Mouse (Mus musculus) liver, embryonic 14.5 days (tissue): ENCODE results near the gene Gse1. TPM values are rescaled to one million over a fixed set of nuclear protein-coding genes. Genes with fewer than 3 reads are reported as not detected.

Experiments used
- ATAC-seq: fragments of 200-750 bp; cut with Nextera tagmentation; 2 replicates; pipeline ENCODE4 v1.8.0; 2017; ENCODE audit warnings: moderate number of reproducible peaks, mild to moderate bottlenecking, moderate library complexity; ENCODE audit not compliant: insufficient read depth
- DNase-seq, 3 experiments: peaks; one replicate each; pipeline ENCODE4 v3.0.0-alpha.2; 2012 to 2013; ENCODE audit warnings: low read depth in 3 of 3, low spot score in 3 of 3
- H3K27ac ChIP-seq: fragments of 300-500 bp; sonication (generic); 2 replicates; pipeline ENCODE4 v1.5.1; 2014; ENCODE audit warnings: moderate library complexity, mild to moderate bottlenecking, control low read depth, inconsistent platforms
- H3K27me3 ChIP-seq: fragments of 300-500 bp; sonication (generic); 2 replicates; pipeline ENCODE4 v1.6.1; 2014; ENCODE audit warnings: mild to moderate bottlenecking, low read length, moderate library complexity; ENCODE audit not compliant: control insufficient read depth, insufficient read depth
- H3K36me3 ChIP-seq: fragments of 300-500 bp; sonication (generic); replicated peaks from 2 replicates; pipeline ENCODE4 v1.6.1; 2014; ENCODE audit warnings: low read depth; ENCODE audit not compliant: control insufficient read depth, insufficient read depth
- H3K4me1 ChIP-seq, 2 experiments: fragments of 200-500 bp in 1 of 2; fragments of 300-500 bp in 1 of 2; sonication (generic) in 1 of 2; replicated peaks; 2 replicates each; pipeline ENCODE4 v1.6.1; 2012 to 2014; ENCODE audit warnings: antibody characterized with exemption in 1 of 2, inconsistent platforms in 1 of 2, low read length in 1 of 2; ENCODE audit not compliant: control insufficient read depth in 2 of 2, insufficient read depth in 2 of 2
- H3K4me2 ChIP-seq: fragments of 300-500 bp; sonication (generic); 2 replicates; pipeline ENCODE4 v1.6.1; 2014; ENCODE audit warnings: low read depth, mild to moderate bottlenecking, control low read depth, moderate library complexity
- H3K4me3 ChIP-seq, 2 experiments: fragments of 200-500 bp in 1 of 2; fragments of 300-500 bp in 1 of 2; sonication (generic) in 1 of 2; 2 replicates each; pipeline ENCODE4 v1.5.1; 2012 to 2014; ENCODE audit warnings: low read depth in 2 of 2, low read length in 2 of 2, mild to moderate bottlenecking in 2 of 2, control low read depth in 1 of 2, inconsistent platforms in 1 of 2, moderate library complexity in 1 of 2; ENCODE audit not compliant: insufficient read depth in 1 of 2
- H3K9ac ChIP-seq: fragments of 300-500 bp; sonication (generic); replicated peaks from 2 replicates; pipeline ENCODE4 v1.6.1; 2014; ENCODE audit warnings: mild to moderate bottlenecking, control low read depth, moderate library complexity
- H3K9me3 ChIP-seq: fragments of 300-500 bp; sonication (generic); 2 replicates; pipeline ENCODE4 v1.6.1; 2016; ENCODE audit warnings: low read length, mixed read lengths; ENCODE audit not compliant: control insufficient read depth
- CTCF ChIP-seq: IDR thresholded peaks from 2 replicates; pipeline ENCODE4 v1.5.1; 2016; ENCODE audit warnings: antibody characterized with exemption, low read depth, control low read depth
- EP300 ChIP-seq: IDR thresholded peaks from 2 replicates; pipeline ENCODE4 v1.6.1; 2016; ENCODE audit warnings: antibody characterized with exemption, low read depth
- WGBS: fragments of 180-500 bp; shearing (Covaris S2); extraction: QIAGEN DNeasy Blood & Tissue Kit; methylation state at CpG from one replicate; pipeline ENCODE4 v1.1.7; 2014; ENCODE audit not compliant: insufficient replicate concordance; 5-methylcytosine and 5-hydroxymethylcytosine counted together
- polyA plus RNA-seq, 2 experiments: library from polyadenylated mRNA; depleted of rRNA in 1 of 2; stranded (reverse) in 1 of 2; unstranded in 1 of 2; fragments of >200 nt; fragmentation: Nextera tagmentation in 1 of 2; extraction: Ambion mirVana in 1 of 2; gene quantifications; 2 replicates each; pipeline versions ENCODE4 v1.2.1 to v1.2.3; 2012 to 2014

Gene Gse1
- polyA plus RNA-seq, 2 experiments, result 11.4 to 14.9 TPM

- 62% methylated on average over 9 of the region's 9 CpGs for WGBS
- TF ChIP-seq CTCF (peak; percentile 50), EP300 (no peak)
These were observed 127.8 kb downstream of the Gse1 start for GRCm38 (mm10) chr8:120356067-120356466.

GRCm38 (mm10) chr8:120357504-120357903, 129.2 kb downstream of the Gse1 start:
- no peak for TF ChIP-seq EP300
- TF ChIP-seq CTCF, result no peak
- WGBS, result 75% methylated on average over 6 of the region's 6 CpGs

More at GRCm38 (mm10) chr8:120356067-120356466, 127.8 kb downstream of the Gse1 start:
- no peaks in the 10 kb centered on the region; the same call in 1 of the 2 replicates for H3K27me3 ChIP-seq
- no peak for DNase-seq
- H3K4me3 ChIP-seq, result no peak overlapping the region
- no peak overlapping the region for H3K9ac ChIP-seq
- H3K9me3 ChIP-seq, result no peaks in the 10 kb centered on the region
- no peak overlapping the region for H3K27ac ChIP-seq
- H3K4me2 ChIP-seq, result no peak overlapping the region
- peaks cover 0 to 10% of the 10 kb centered on the region in 2 experiments; a peak in 1 of 4 replicates for H3K4me1 ChIP-seq
- no peak for ATAC-seq
- H3K36me3 ChIP-seq, result no peaks in the 10 kb centered on the region

GRCm38 (mm10) chr8:120361301-120361700, 133.0 kb downstream of the Gse1 start:
- 73% methylated on average over 8 of the region's 8 CpGs for WGBS
- no peaks in the 10 kb centered on the region for H3K9me3 ChIP-seq
- no peak overlapping the region for H3K4me2 ChIP-seq
- H3K27ac ChIP-seq, result no peak overlapping the region
- H3K27me3 ChIP-seq, result no peaks in the 10 kb centered on the region
- TF ChIP-seq CTCF (no peak), EP300 (no peak)
- DNase-seq (no peak), ATAC-seq (no peak)
- no peak overlapping the region for H3K9ac ChIP-seq
- H3K4me1 ChIP-seq, result peaks cover 8 to 12% of the 10 kb centered on the region in 2 experiments
- H3K4me3 ChIP-seq, result no peak overlapping the region
- no peaks in the 10 kb centered on the region for H3K36me3 ChIP-seq

More at GRCm38 (mm10) chr8:120357504-120357903, 129.2 kb downstream of the Gse1 start:
- 0 out of 4 replicates have a peak, but pooled peaks cover 0 to 4% of the 10 kb centered on the region in 2 experiments for H3K4me1 ChIP-seq
- H3K4me3 ChIP-seq, result no peak overlapping the region
- no peak for ATAC-seq
- H3K9me3 ChIP-seq, result no peaks in the 10 kb centered on the region
- H3K27me3 ChIP-seq, result no peaks in the 10 kb centered on the region
- no peaks in the 10 kb centered on the region for H3K36me3 ChIP-seq
- H3K4me2 ChIP-seq, result no peak overlapping the region
- DNase-seq, result no peak
- H3K9ac ChIP-seq, result no peak overlapping the region
- H3K27ac ChIP-seq, result no peak overlapping the region

GRCm38 (mm10) chr8:120363552-120364071, 135.4 kb downstream of the Gse1 start:
- Histone ChIP-seq H3K4me3 (no peak overlapping the region), H3K9ac (no peak overlapping the region), H3K4me2 (no peak overlapping the region), H3K27me3 (no peaks in the 10 kb centered on the region), H3K27ac (peak overlapping the region; percentile 38), H3K9me3 (no peaks in the 10 kb centered on the region), H3K36me3 (no peaks in the 10 kb centered on the region), H3K4me1 (peaks cover 19 to 22% of the 10 kb centered on the region in 2 experiments)
- ATAC-seq (no peak), DNase-seq (no peak)
- 38% methylated on average over 10 of the region's 10 CpGs for WGBS
- TF ChIP-seq CTCF, result peak; percentile 91
- TF ChIP-seq EP300, result no peak

GRCm38 (mm10) chr8:120364093-120364725, 136.0 kb downstream of the Gse1 start:
- Histone ChIP-seq H3K9ac (no peak overlapping the region), H3K4me1 (peaks cover 23 to 26% of the 10 kb centered on the region in 2 experiments), H3K27ac (peak overlapping the region; percentile 38), H3K9me3 (no peaks in the 10 kb centered on the region), H3K27me3 (no peaks in the 10 kb centered on the region), H3K36me3 (no peaks in the 10 kb centered on the region), H3K4me3 (no peak overlapping the region), H3K4me2 (no peak overlapping the region)
- ATAC-seq (no peak), DNase-seq (no peak)
- TF ChIP-seq CTCF (peak; percentile 88), EP300 (no peak)
- 11% methylated on average over 7 of the region's 7 CpGs for WGBS
